Mouse (Mus musculus) layer of hippocampus, adult 11-12 months (tissue): ENCODE data around the gene Spem1.

Source experiments
- DNase-seq: peaks from one replicate; pipeline ENCODE4 v3.0.0; 2022; ENCODE audit warnings: low spot score

The Spem1 gene

GRCm38 (mm10) chr11:69800392-69801197, 21.4 kb downstream of the Spem1 start:
- DNase-seq = peak; percentile 47

DNA sequence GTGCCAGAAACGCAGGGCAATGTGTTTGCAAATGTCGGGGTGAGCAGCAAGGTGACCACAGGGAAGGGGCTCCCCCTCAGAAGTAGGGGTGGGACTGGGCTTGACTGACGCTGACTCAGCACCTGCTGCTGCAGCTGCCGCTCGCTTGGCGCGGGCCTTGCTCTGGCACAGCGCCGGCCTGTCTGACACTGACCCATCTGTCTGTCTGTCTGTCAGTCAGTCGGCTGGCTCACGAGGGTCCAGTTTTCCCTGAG, 21.9 kb downstream of the Spem1 start:
- DNase-seq = no peak

DNA sequence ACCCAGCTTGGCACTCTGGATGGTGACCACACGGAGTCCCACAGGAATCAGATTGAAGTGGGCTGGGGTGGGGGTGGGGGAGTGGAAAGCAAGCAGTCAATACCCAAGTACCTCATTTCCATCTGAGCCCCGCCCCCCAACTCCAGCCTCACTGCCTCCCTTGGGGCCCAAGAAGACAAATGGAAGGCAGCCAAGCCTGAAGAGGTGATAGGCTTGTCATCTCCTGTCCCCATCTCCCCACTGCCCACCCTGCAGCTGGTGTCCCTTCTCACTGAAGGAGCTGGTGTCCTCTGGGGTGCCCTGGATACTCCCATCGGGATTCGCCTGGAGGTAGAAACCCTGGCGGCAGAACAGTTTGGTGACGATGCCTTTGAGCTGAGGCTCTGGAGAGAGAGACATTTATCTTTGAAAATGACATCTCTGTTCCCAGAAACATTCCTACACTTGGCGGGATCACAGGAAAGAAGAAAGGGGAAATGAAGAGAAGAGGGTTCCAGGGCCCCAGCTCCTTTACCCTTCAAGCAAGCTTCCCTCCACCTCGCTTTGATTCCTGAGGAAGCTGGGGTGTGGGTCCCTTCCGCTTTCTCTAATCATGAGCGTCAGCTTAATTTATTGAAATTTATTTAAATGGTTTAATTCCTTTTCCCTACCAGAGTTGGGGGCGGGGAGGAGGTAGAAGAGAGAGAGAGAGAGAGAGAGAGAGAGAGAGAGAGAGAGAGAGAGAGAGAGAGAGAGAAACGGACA, 22.4 kb downstream of the Spem1 start:
- DNase-seq = no peak

DNA sequence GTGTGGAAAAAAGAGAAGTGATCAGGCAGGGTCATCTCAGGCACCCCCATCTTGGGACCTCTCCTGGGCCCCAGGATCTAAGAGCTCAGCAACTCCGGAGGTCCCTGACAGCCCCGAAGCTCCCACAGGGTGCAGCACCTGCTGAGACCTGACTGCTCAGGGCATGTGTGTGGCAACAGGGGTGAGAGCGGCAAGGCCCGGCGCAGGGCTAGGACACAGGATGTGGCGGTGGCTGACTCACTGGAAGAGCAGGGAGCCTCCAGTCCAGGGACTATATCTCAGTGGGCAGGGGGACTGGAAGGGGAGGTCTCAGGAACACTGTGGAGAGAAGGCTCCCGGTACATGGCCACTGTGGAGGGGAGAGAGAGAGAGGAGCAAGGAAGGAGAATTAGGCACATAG, 24.1 kb downstream of the Spem1 start:
- DNase-seq = no peak

DNA sequence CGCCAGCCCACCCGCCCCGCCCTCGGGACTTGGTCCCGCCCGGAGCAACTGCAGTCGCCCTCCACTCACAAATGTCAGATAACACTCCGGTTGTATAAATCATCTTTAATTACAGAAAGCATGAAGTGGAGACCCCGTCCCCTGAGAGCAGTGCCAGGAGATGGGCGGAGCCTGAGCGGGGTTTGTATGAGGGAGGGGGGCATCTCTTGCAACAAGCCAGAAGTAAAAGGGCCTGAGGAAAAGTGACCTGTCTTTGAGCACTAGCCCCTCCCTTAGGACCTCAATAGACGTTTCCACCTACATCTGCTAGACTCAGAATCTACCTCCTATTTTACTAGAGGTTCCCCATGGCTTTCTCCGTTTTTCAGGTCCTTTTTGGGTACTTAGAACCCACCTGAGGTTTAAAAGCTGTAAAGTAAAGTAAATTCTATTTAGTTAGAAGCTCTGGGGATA, 26.0 kb downstream of the Spem1 start:
- DNase-seq = no peak

GRCm38 (mm10) chr11:69795168-69795982, 26.6 kb downstream of the Spem1 start, which contains the start of gene Chrnb1:
TSS of gene Chrnb1 (minus strand) at chr11:69795943.
- DNase-seq = peak; percentile 93

DNA sequence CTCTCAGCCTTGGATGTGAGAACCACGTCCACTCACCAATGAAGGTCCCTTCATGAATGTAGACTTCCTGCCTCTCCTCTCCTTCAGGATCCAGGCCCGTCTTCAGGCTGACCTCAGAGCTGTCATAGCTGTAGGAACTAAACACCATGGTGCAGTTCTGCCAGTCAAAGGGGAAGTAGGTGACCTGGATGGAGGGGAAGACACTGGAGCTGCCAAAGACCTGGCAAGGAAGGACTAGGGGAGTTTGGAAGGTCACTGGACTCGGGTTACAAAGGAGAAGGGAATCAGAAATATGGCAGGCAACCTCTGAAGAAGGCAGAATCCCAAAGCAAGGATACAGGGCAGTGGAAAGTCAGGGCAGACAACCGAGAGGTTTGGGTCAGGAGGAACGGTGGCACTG, 28.6 kb downstream of the Spem1 start:
- DNase-seq = no peak

DNA sequence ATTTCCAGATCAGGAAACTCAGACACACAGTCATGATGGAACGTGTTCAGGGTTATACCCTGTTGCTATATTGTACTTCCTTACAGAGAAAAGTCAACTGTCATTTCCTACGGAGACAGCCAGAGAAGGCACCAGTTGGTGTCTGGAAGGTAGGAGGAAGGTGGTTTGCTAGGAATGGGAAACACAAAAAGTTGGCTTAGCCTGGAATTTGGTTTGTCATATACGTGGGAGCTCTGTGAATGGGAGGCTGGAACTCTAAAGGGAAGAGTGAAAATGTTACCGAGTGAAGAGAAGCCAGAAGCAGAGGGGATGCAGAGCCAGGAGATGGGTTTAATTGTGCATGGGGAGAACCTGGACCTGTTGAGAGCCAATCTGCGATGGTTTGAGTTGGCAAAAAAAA, 30.6 kb downstream of the Spem1 start:
- no peak for DNase-seq

DNA sequence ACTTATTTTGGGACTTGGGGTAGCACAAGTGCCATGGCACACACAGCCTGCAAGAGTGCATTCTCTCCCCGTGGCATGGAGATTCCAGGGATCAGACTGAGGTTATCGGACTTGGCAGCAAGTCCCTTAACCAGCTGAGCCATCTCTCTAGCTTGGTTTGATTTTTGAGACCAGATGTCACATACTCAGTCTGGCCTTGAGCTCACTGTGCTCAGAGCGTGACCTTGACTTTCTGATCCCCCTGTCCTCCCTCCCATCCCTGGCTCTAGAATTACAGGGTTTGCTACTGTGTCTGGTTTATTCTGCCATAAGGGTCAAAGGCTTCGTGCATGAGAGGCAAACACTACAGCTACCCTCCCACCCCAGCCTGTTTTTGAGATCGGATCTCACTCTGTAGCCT, 32.5 kb downstream of the Spem1 start:
- DNase-seq = no peak

GRCm38 (mm10) chr11:69787306-69787705, 34.7 kb downstream of the Spem1 start:
- DNase-seq = no peak

GRCm38 (mm10) chr11:69784793-69785272, 37.1 kb downstream of the Spem1 start:
- no peak for DNase-seq

- DNase-seq = no peak
Observed at GRCm38 (mm10) chr11:69781828-69782227, 40.2 kb downstream of the Spem1 start.

DNA sequence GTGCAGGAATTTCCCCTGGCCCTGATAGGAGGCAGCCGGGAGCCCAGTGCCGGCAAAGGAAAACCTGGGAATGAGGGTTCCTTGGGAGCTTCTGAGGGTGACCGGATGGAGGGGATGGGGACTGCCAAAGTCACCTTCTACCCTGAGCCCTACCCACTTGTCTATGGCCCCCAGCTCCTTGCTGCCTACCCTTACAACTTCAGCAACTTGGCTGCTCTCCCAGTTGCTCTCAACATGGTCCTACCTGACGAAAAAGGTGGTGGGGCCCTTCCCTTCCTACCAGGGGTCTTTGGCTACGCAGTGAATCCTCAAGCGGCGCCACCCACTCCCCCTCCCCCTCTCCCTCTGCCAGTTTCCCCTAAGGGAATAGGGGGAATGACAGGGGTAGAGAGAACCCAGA, 43.0 kb downstream of the Spem1 start:
- no peak for DNase-seq

DNA sequence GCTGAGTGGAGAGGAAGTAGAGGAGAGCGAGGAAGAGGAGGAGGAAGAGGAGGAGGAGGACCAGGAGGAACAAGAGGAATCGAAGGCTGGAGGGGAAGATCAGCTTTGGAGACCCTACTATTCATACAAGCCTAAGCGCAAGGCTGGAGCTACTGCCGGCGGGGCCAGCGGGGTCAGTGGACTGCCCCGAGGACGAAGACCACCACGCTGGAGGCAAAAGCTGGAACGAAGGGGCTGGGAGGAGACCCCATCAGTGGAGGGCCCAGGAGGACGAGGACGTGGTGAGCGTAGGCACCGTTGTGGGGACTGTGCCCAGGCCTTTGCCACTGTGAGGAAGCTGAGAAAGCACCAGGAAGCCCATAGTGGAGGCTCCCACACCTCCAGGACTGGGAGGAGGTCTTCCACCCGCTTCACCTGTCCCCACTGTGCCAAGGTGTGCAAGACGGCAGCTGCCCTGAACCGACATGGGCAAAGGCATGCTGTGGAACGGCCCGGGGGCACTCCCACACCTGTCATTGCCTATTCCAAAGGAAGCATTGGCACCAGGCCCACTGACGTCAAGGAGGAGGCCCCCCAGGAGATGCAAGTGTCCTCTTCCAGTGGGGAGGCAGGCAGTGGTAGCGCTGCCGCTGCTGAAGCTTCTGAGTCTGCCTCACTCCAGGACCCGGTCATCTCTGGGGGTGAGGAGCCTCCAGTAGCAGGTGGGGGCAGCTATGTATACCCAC, 43.6 kb downstream of the Spem1 start:
- no peak for DNase-seq

DNA sequence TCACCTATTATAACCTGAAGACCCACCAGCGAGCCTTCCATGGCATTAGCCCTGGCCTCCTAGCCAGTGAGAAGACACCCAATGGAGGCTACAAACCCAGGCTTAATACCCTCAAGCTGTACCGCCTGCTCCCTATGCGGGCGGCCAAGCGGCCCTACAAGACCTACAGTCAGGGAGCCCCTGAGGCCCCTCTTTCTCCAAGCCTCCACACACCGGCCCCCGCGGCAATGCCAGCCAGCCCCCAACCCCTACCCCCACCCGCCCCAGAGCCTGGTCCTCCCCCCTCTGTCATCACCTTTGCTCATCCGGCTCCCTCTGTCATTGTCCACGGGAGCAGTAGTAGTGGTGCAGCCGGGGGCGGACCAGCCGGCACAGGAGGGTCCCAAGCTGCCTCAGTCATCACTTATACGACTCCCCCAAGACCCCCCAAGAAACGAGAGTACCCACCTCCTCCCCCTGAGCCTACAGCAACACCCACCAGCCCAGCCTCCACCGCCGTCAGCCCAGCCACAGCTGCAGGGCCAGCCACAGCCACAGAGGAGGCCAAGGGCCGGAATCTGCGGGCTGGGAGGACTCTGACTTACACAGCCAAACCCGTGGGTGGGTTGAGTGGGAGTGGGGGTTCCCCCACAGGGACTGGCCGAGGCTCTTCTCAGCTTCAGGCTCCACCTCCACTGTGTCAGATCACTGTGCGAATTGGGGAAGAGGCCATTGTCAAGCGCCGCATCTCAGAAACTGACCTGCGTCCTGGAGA, 44.3 kb downstream of the Spem1 start:
- DNase-seq = no peak

DNA sequence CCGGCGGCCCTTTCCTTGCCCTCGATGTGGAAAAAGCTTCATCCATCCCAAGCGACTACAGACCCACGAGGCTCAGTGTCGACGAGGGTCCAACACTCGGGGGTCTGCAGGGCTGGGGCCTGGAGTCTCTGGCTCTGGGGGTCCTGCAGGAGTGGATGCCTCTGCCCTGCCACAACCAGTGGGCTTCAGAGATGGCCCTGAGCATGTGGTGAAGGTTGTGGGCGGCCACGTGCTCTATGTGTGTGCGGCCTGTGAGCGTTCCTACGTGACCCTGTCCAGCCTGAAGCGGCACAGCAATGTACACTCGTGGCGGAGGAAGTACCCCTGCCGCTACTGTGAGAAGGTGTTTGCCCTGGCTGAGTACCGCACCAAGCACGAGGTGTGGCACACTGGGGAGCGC, 45.5 kb downstream of the Spem1 start:
- DNase-seq = no peak

- no peak for DNase-seq
Observed at GRCm38 (mm10) chr11:69775716-69776115, 46.3 kb downstream of the Spem1 start.

DNA sequence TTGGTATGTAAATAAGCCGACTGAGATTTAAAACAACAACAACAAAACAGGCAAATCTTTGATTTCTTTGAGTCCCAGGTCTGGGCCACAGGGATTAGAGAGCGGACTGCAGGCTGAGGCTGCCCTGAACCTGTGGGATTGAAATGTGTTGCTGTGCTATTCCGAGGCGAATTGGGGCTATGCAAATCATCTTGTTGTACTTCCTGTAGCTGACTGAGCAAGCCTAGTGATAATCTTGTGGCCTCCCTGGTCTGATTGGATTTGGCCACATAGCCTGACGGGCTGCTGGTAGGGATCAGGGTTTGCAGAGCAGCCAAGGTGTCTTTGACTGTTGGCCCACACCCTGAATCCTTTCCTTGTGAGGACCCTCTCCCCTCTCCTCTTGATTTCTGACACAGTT, 47.0 kb downstream of the Spem1 start:
- DNase-seq = no peak
